Comparison of ENCODE assay signal across 8 mouse cellular contexts in the genomic region with DNA sequence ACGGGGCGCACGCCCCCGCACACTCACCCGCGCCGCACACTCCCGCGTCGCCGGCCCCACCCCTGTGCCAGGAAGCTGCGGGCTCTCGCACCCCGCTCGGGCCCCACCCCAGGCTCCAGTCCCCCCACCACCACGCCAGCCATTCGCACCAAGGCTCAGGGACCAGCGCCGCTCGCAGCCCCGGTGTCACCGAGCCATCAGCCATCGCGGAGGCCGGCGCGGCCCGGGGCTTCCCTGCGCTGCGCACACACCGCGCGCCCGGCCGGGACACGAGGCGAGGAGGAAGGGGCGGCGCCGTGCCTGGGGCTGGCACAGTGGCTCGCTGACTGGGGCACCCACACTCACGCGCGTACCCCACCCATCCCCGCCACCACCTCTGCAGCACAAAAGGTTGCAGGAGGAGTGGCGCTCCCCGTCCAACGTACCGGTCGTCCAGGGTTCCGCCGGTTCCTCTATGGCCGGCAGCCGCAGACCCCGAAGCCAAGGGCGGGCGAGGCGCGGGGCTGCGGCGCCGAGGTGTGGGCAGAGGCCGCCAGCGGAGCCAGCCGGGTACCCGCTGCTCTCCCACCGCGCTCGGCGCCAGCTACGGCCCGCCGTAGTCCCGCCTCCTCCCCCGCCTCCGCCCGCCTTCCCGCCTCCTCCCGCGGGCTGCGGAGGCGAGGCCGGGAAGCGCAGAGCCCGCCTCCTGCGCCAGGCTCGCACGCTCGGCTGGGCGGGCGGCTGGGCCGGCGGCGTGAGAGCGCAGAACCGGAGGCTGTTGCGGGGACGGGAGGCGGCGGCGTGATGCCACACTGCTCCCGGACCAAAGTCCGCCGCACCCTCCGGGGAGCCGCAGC. TPM values are rescaled to one million over a fixed set of nuclear protein-coding genes. Genes with fewer than 3 reads are reported as not detected.
A peak's percentile ranks its signal among the peaks of the same experiment; 100 is the strongest.
DNase-seq lines count a peak whose midpoint lies in the region; ATAC-seq and TF ChIP-seq lines count a peak whose summit lies in the region.

Gene D1Ertd622e, minus strand, starts transcription at position 669 of the 836 bp plus-strand sequence.

- TF ChIP-seq POLR2A in brain, embryonic 14.5 days (IDR thresholded peaks at IDR 0.05; ENCODE audit: borderline replicate concordance, extremely low read depth, insufficient read depth, insufficient read length, poor library complexity, severe bottlenecking), result peak; percentile 90

- peak; percentile 84 for DNase-seq in CD4-positive, CD25-positive, alpha-beta regulatory T cell, adult 2 months (ENCODE audit: low read depth, low spot score)
- DNase-seq in brain, embryonic 14.5 days (ENCODE audit: low read depth), result peak; percentile 94
- peak; percentile 40 to 59 for DNase-seq in natural killer cell, adult 2 months (ENCODE audit: low spot score in 2 of 2)

- H3K9me3 ChIP-seq in heart, embryonic 11.5 days (replicated peaks; ENCODE audit: control insufficient read depth, low read length), result no peaks in the 10 kb centered on the region
- no peaks in the 10 kb centered on the region for H3K9me3 ChIP-seq in kidney, embryonic 16.5 days (ENCODE audit: low read length)
- no peaks in the 10 kb centered on the region for H3K9me3 ChIP-seq in liver, embryonic 12.5 days (replicated peaks)
- no peaks in the 10 kb centered on the region for H3K9me3 ChIP-seq in stomach, embryonic 14.5 days (ENCODE audit: control insufficient read depth, low read depth, low read length)

- ATAC-seq in erythroblast, adult 5-6 weeks (replicated peaks; ENCODE audit: low FRiP score, poor library complexity, severe bottlenecking), result peak; percentile 81
- ATAC-seq in heart, embryonic 11.5 days (replicated peaks; ENCODE audit: insufficient number of reproducible peaks, low FRiP score, low TSS enrichment), result peak; percentile 87
- ATAC-seq in kidney, embryonic 16.5 days (ENCODE audit: low FRiP score, low TSS enrichment), result peak; percentile 93
- peak; percentile 86 for ATAC-seq in liver, embryonic 12.5 days
- ATAC-seq in stomach, embryonic 14.5 days (ENCODE audit: insufficient number of reproducible peaks, insufficient read depth, low FRiP score, low read depth), result peak; percentile 94

- no peaks in the 10 kb centered on the region for H3K36me3 ChIP-seq in heart, embryonic 11.5 days (ENCODE audit: control insufficient read depth, insufficient read depth, low read length)
- no peaks in the 10 kb centered on the region for H3K36me3 ChIP-seq in kidney, embryonic 16.5 days (ENCODE audit: insufficient read depth, low read length)
- peaks cover 3% of the 10 kb centered on the region; the same call in 1 of the 2 replicates for H3K36me3 ChIP-seq in liver, embryonic 12.5 days
- H3K36me3 ChIP-seq in stomach, embryonic 14.5 days (ENCODE audit: control insufficient read depth, insufficient read depth, low read length), result no peaks in the 10 kb centered on the region

- no peaks in the 10 kb centered on the region for H3K27me3 ChIP-seq in heart, embryonic 11.5 days (ENCODE audit: control insufficient read depth, insufficient read depth, low read length)
- H3K27me3 ChIP-seq in kidney, embryonic 16.5 days (ENCODE audit: insufficient read depth, low read length), result no peaks in the 10 kb centered on the region
- peaks cover 4% of the 10 kb centered on the region; the same call in 1 of the 2 replicates for H3K27me3 ChIP-seq in liver, embryonic 12.5 days (replicated peaks)
- H3K27me3 ChIP-seq in stomach, embryonic 14.5 days (ENCODE audit: control insufficient read depth, insufficient read depth, low read length), result no peaks in the 10 kb centered on the region

- peak within 1 kb of the TSS; percentile 83 for H3K4me3 ChIP-seq in heart, embryonic 11.5 days (ENCODE audit: low read depth, low read length)
- peak within 1 kb of the TSS; percentile 92 for H3K4me3 ChIP-seq in kidney, embryonic 16.5 days (ENCODE audit: low read length)
- peak within 1 kb of the TSS; percentile 94 for H3K4me3 ChIP-seq in liver, embryonic 12.5 days
- H3K4me3 ChIP-seq in stomach, embryonic 14.5 days (ENCODE audit: low read depth, low read length), result peak within 1 kb of the TSS; percentile 83

- H3K9ac ChIP-seq in heart, embryonic 11.5 days (ENCODE audit: low read depth, low read length), result peak within 1 kb of the TSS; percentile 85
- H3K9ac ChIP-seq in kidney, embryonic 16.5 days (replicated peaks; ENCODE audit: low read length), result peak within 1 kb of the TSS; percentile 88
- H3K9ac ChIP-seq in liver, embryonic 12.5 days, result peak within 1 kb of the TSS; percentile 96
- peak within 1 kb of the TSS; percentile 71 for H3K9ac ChIP-seq in stomach, embryonic 14.5 days (replicated peaks; ENCODE audit: low read depth, low read length)

- under 1% methylated on average over 97 of the region's 106 CpGs for WGBS in heart, embryonic 11.5 days (ENCODE audit: insufficient replicate concordance)
- WGBS in kidney, embryonic 16.5 days, result under 1% methylated on average over 71 of the region's 106 CpGs
- under 1% methylated on average over 83 of the region's 106 CpGs for WGBS in liver, embryonic 12.5 days (ENCODE audit: insufficient replicate concordance)
- under 1% methylated on average over 83 of the region's 106 CpGs for WGBS in stomach, embryonic 14.5 days

- peak within 1 kb of the TSS; percentile 88 for H3K4me2 ChIP-seq in heart, embryonic 11.5 days
- peak within 1 kb of the TSS; percentile 82 for H3K4me2 ChIP-seq in kidney, embryonic 16.5 days (replicated peaks; ENCODE audit: low read depth, low read length)
- peak within 1 kb of the TSS; percentile 89 for H3K4me2 ChIP-seq in liver, embryonic 12.5 days
- peak within 1 kb of the TSS; percentile 87 for H3K4me2 ChIP-seq in stomach, embryonic 14.5 days (replicated peaks; ENCODE audit: low read depth, low read length)

- no peak for TF ChIP-seq CTCF in brain, embryonic 14.5 days (IDR thresholded peaks at IDR 0.05; ENCODE audit: borderline replicate concordance, extremely low read depth, insufficient read depth, insufficient read length)

- H3K27ac ChIP-seq in heart, embryonic 11.5 days (ENCODE audit: low read depth, low read length), result peak within 1 kb of the TSS; percentile 70
- H3K27ac ChIP-seq in kidney, embryonic 16.5 days (ENCODE audit: low read length), result peak within 1 kb of the TSS; percentile 64
- H3K27ac ChIP-seq in liver, embryonic 12.5 days, result peak within 1 kb of the TSS; percentile 97
- H3K27ac ChIP-seq in stomach, embryonic 14.5 days (ENCODE audit: low read length), result peak within 1 kb of the TSS; percentile 71

- H3K4me1 ChIP-seq in heart, embryonic 11.5 days (ENCODE audit: control insufficient read depth, insufficient read depth, low read length), result no peaks in the 10 kb centered on the region
- peaks cover 24% of the 10 kb centered on the region for H3K4me1 ChIP-seq in kidney, embryonic 16.5 days (ENCODE audit: insufficient read depth, low read length)
- H3K4me1 ChIP-seq in liver, embryonic 12.5 days, result peaks cover 39% of the 10 kb centered on the region
- H3K4me1 ChIP-seq in stomach, embryonic 14.5 days (ENCODE audit: control insufficient read depth, insufficient read depth, low read length), result peaks cover 3% of the 10 kb centered on the region; the same call in 1 of the 2 replicates

RNA-seq across cellular contexts. Expression of gene D1Ertd622e, which starts in this region (rescaled TPM):
- polyA plus RNA-seq in brain, embryonic 14.5 days (2012; rRNA removed), result 44.4 and 53.5 TPM in 2 replicates
- total RNA-seq in erythroblast, adult 5-6 weeks (2015; ENCODE audit: low replicate concordance), result 59.6 and 64.9 TPM in 2 replicates
- 55.3 and 93.8 TPM in 2 replicates for total RNA-seq in erythroblast, adult 5-6 weeks (2017; ENCODE audit: low replicate concordance)
- polyA plus RNA-seq in heart, embryonic 11.5 days (2014; fragmentation: Nextera tagmentation; extraction: Ambion mirVana), result 11.3 and 13.4 TPM in 2 replicates
- 22.0 and 24.0 TPM in 2 replicates for polyA plus RNA-seq in kidney, embryonic 16.5 days (2015; fragmentation: Nextera tagmentation; extraction: Ambion mirVana)
- polyA plus RNA-seq in liver, embryonic 12.5 days (2016; fragmentation: Nextera tagmentation; extraction: Ambion mirVana), result 41.7 and 42.4 TPM in 2 replicates
- polyA plus RNA-seq in stomach, embryonic 14.5 days (2014; fragmentation: Nextera tagmentation; extraction: Ambion mirVana), result 16.2 and 19.6 TPM in 2 replicates

Comparison
In these comparisons a context has a peak if more than half of its experiments do, and no peak if none do; other contexts are left out.
1. Peak in every context shown above with its lines: DNase-seq, ATAC-seq, H3K4me3 ChIP-seq and H3K27ac ChIP-seq.